Mouse (Mus musculus): ENCODE data around the gene Elf2. TPM values are rescaled to one million over a fixed set of nuclear protein-coding genes. Genes with fewer than 3 reads are reported as not detected.

Gene Elf2
- polyA plus RNA-seq, 1 experiment, result 28.1 TPM

DNA sequence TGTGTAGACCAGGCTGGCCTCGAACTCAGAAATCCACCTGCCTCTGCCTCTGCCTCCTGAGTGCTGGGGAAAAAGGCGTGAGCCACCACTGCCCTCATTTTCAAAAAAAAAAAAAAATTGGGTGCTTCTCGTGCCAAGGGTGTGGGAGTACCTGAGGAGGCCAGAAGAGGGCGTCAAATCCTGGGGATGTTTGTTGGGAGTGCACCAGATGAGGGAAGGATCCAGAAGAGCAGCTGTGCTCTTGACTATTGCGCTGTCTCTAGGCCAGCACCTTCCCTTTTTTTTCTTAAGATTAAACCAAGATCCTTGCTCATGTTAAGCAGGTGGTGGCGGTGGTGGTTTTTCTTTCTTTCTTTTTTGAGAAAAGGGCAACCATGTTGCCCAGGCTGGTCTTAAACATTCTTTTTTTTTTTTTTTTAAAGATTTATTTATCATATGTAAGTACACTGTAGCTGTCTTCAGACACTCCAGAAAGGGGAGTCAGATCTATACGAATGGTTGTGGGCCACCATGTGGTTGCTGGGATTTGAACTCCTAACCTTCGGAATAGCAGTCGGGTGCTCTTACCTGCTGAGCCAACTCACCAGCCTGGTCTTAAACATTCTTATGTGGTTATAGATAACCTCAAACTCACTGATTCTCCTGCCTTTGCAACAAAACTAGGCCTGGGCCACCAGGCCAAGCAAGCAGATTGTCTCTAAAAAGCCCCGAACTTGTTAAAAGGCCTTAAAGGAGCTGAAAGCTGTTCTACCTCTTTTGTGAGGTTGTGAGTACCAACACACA, 112.2 kb downstream of the Elf2 start:
- H3K27me3 ChIP-seq (replicated peaks; ENCODE audit: control insufficient read depth, insufficient read depth, low read length), result no peaks in the 10 kb centered on the region

DNA sequence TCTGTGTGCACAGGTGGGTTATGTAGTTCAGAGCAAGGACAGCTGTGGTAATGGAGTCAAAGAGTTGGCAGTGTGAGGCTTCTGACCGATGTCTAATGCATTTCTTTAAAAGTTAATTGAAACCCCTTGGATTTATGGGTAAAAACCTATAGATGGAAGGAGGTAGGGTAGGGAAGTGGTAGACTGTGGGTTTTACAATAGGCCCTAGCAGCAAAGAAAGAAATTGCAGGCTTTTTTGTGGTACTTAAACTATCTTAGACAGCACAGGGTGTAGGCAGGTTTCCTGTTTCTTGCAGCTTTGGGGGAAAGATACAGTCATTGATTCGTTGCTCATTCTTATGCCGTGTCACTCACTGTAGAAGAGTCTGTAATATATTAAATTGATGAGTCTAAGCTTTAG, 113.9 kb downstream of the Elf2 start:
- TF ChIP-seq POLR2A (IDR thresholded peaks at IDR 0.05; ENCODE audit: low read depth, low read length) (no peak), CTCF (conservative IDR thresholded peaks at IDR 0.05; ENCODE audit: insufficient read depth, insufficient read length, low read depth, low read length) (no peak)
- no peaks in the 10 kb centered on the region for H3K27me3 ChIP-seq (replicated peaks; ENCODE audit: control insufficient read depth, insufficient read depth, low read length)
- H3K36me3 ChIP-seq (ENCODE audit: control insufficient read depth, insufficient read depth, low read length), result no peaks in the 10 kb centered on the region
- no peak for DNase-seq
- no peak overlapping the region for H3K4me3 ChIP-seq (ENCODE audit: insufficient read depth, low read depth, low read length)
- H3K4me1 ChIP-seq (ENCODE audit: control insufficient read depth, insufficient read depth, low read length), result peaks cover 20% of the 10 kb centered on the region; the same call in 1 of the 2 replicates
- H3K27ac ChIP-seq (ENCODE audit: insufficient read depth, low read depth, low read length), result no peak overlapping the region
- 80% methylated on average over 3 of the region's 3 CpGs for WGBS

More for the DNA sequence above, 112.2 kb downstream of the Elf2 start:
- H3K36me3 ChIP-seq (ENCODE audit: control insufficient read depth, insufficient read depth, low read length), result no peaks in the 10 kb centered on the region
- peaks cover 16% of the 10 kb centered on the region; the same call in 1 of the 2 replicates for H3K4me1 ChIP-seq (ENCODE audit: control insufficient read depth, insufficient read depth, low read length)
- no peak overlapping the region for H3K4me3 ChIP-seq (ENCODE audit: insufficient read depth, low read depth, low read length)
- H3K27ac ChIP-seq (ENCODE audit: insufficient read depth, low read depth, low read length), result no peak overlapping the region
- DNase-seq, result peak; percentile 63
- TF ChIP-seq POLR2A (IDR thresholded peaks at IDR 0.05; ENCODE audit: low read depth, low read length) (no peak), CTCF (conservative IDR thresholded peaks at IDR 0.05; ENCODE audit: insufficient read depth, insufficient read length, low read depth, low read length) (peak; percentile 60)
- WGBS, result 77% methylated on average over 10 of the region's 10 CpGs

DNA sequence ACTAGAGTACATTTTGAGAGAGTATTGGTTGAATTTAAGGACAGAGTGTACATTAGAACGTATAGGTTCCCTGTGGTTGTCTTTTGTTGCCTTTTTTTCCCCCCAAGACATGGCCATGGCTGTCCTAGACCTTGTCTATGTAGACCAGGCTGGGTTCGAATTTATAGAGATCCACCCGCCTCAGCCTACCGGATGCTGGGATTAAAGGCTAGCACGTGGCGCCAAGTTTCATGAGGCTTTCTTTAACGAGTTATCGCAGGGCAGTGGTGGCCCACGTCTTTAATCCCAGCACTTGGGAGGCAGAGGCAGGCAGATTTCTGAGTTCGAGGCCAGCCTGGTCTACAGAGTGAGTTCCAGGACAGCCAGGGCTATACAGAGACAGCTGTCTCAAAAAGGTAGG, 114.5 kb downstream of the Elf2 start:
- Histone ChIP-seq H3K27ac (ENCODE audit: insufficient read depth, low read depth, low read length) (no peak overlapping the region), H3K27me3 (replicated peaks; ENCODE audit: control insufficient read depth, insufficient read depth, low read length) (no peaks in the 10 kb centered on the region), H3K4me1 (ENCODE audit: control insufficient read depth, insufficient read depth, low read length) (peaks cover 26% of the 10 kb centered on the region; the same call in 1 of the 2 replicates), H3K36me3 (ENCODE audit: control insufficient read depth, insufficient read depth, low read length) (no peaks in the 10 kb centered on the region), H3K4me3 (ENCODE audit: insufficient read depth, low read depth, low read length) (no peak overlapping the region)
- DNase-seq, result no peak
- WGBS, result 98% methylated on average over 10 of the region's 10 CpGs
- TF ChIP-seq POLR2A (IDR thresholded peaks at IDR 0.05; ENCODE audit: low read depth, low read length), result no peak
- TF ChIP-seq CTCF (conservative IDR thresholded peaks at IDR 0.05; ENCODE audit: insufficient read depth, insufficient read length, low read depth, low read length), result no peak

DNA sequence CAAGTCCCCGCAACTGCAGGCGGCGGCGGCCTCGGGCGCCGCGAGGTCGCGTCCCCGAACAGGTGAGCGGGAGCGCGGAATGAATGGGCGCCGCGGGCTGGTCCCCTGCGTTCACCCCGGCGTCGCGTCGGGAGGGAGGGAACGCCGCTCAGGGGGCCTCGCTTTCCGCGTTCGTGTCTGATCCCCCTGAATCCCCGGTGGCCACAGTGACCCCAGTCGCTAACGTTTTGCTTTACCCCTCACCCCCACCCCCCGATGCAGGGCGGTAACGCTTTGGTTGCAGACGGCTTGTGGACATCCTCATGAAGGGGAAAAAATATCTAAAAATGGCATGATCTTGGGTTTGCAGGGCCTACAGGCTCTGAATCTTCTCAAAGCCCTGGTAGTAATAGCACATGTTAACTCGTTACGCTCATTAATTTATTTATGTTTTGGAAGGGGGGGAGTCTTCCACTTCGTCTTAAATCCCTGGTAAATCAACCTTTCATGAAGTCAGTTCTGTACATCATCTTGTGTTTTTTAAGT, 115.2 kb downstream of the Elf2 start:
- Histone ChIP-seq H3K27me3 (replicated peaks; ENCODE audit: control insufficient read depth, insufficient read depth, low read length) (no peaks in the 10 kb centered on the region), H3K27ac (ENCODE audit: insufficient read depth, low read depth, low read length) (no peak overlapping the region), H3K4me3 (ENCODE audit: insufficient read depth, low read depth, low read length) (peak overlapping the region; percentile 64), H3K4me1 (ENCODE audit: control insufficient read depth, insufficient read depth, low read length) (peaks cover 28% of the 10 kb centered on the region; the same call in 1 of the 2 replicates), H3K36me3 (ENCODE audit: control insufficient read depth, insufficient read depth, low read length) (no peaks in the 10 kb centered on the region)
- DNase-seq, result no peak
- no peak for TF ChIP-seq CTCF (conservative IDR thresholded peaks at IDR 0.05; ENCODE audit: insufficient read depth, insufficient read length, low read depth, low read length)
- TF ChIP-seq POLR2A (IDR thresholded peaks at IDR 0.05; ENCODE audit: low read depth, low read length), result no peak
- 4% methylated on average over 39 of the region's 39 CpGs for WGBS

DNA sequence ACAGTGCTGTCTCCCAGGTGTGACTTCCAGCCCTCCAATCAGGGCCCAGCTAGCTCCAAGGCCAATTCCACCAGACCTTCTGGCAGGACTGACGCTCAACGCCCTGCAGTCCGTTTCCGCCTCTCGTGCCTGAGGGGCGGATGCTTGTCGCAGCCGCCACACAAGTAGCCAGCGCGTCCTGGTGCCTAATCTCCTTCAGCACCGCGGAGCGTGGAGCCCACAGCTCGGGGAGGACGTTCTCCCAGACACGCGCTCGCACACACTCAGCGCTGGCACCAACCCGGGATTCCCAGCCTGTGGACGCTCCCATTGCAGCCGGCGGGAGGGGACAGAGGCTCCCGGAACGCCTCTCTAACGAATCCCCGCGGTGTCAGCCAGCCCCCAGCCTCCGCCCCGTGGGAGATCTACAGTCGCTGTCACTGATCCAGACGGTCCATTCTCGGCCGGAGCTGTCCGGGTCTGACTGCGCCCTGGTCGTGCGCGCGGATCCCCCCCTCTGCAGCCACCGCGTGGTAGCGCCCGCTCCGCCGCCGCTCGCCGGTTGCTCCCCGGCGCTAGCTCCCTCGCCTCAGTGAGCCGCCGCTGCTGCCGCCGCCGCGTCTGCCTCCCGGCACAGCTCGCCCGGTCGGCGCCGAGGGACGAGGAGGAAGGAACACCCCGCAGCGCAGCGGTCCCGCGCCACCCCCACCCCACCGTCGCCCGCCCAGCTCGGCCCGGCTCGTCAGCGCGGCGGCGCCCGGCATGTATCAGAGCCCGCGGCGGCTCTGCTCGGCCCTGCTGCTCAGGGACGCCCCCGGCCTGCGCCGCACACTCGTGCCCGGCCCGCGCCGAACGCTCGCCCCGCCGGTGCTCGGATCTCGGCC, 115.9 kb downstream of the Elf2 start, which contains the start of gene Noct:
Gene Noct (plus strand): TSS at position 85 of the 863 bp plus-strand sequence.
- Histone ChIP-seq H3K4me3 (ENCODE audit: insufficient read depth, low read depth, low read length) (peak within 1 kb of the TSS; percentile 64), H3K27me3 (replicated peaks; ENCODE audit: control insufficient read depth, insufficient read depth, low read length) (no peaks in the 10 kb centered on the region), H3K36me3 (ENCODE audit: control insufficient read depth, insufficient read depth, low read length) (no peaks in the 10 kb centered on the region), H3K4me1 (ENCODE audit: control insufficient read depth, insufficient read depth, low read length) (peaks cover 28% of the 10 kb centered on the region; the same call in 1 of the 2 replicates), H3K27ac (ENCODE audit: insufficient read depth, low read depth, low read length) (peak within 1 kb of the TSS; percentile 99)
- peak; percentile 94 for DNase-seq
- no peak for TF ChIP-seq CTCF (conservative IDR thresholded peaks at IDR 0.05; ENCODE audit: insufficient read depth, insufficient read length, low read depth, low read length)
- peak; percentile 80 for TF ChIP-seq POLR2A (IDR thresholded peaks at IDR 0.05; ENCODE audit: low read depth, low read length)
- WGBS, result under 1% methylated on average over 90 of the region's 100 CpGs

DNA sequence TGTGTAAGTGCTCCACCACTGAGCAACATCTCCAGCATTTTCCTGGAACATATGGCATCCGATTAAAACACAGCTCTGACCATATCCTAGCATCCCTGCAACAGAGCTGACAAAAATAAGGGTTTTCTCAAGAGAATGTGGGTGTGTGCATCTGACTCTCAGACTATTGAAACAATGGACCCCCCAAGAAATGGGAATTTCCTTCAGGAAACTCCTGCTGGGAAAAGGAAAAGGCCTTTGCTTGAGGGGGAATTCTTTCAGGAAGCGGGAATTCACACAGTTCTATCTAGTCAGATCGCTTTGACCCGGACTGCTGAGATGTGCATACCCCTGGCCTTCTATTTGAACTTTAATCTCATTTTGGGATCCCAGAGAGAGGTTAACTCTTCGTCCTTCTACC, 116.9 kb downstream of the Elf2 start:
- Histone ChIP-seq H3K27me3 (replicated peaks; ENCODE audit: control insufficient read depth, insufficient read depth, low read length) (no peaks in the 10 kb centered on the region), H3K36me3 (ENCODE audit: control insufficient read depth, insufficient read depth, low read length) (no peaks in the 10 kb centered on the region), H3K4me1 (ENCODE audit: control insufficient read depth, insufficient read depth, low read length) (peaks cover 28% of the 10 kb centered on the region; the same call in 1 of the 2 replicates), H3K27ac (ENCODE audit: insufficient read depth, low read depth, low read length) (peak overlapping the region; percentile 99), H3K4me3 (ENCODE audit: insufficient read depth, low read depth, low read length) (no peak overlapping the region)
- TF ChIP-seq CTCF (conservative IDR thresholded peaks at IDR 0.05; ENCODE audit: insufficient read depth, insufficient read length, low read depth, low read length), result no peak
- no peak for DNase-seq
- 38% methylated on average over 5 of the region's 5 CpGs for WGBS
